Mouse (Mus musculus): ENCODE results near the gene Atrip.

DNA sequence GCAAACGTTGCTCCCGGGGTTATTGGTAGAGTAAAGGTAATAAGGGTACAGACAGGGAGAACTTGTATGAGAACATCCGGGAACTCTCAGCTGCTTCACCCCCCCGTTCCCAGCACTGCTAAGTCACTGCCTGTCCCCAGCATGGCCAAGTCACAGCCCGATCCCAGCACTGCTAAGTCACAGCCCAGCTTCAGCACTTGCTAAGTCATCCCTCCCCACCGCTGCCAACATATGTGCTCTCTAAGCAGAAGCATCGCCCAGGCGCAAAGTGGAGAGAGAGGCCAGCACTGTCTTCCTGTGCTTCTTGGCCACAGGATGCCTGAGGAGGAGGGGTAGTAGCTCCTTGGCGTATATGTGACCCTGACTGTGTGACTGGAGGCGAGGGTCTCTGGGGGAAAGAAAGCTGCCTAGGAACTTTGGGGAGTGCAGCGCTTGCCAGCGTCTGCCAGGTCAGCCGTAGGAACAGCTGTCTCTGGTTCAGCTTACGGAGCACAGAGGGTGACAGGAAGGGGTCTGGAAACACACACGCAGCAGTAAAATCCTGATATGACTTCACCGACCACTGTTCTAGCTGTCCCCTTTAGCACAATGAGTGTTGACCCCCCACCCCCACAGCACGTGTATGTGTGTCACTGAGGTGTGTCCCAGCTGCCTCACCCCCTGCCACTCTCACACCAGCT, 64.1 kb downstream of the Atrip start:
- no peak for TF ChIP-seq TAL1 (IDR thresholded peaks at IDR 0.05; ENCODE audit: low read length)
- no peak for TF ChIP-seq GATA1 (IDR thresholded peaks at IDR 0.05; ENCODE audit: low read length)

Data from erythroblast, embryonic 14.5 days (primary cell).